Mouse (Mus musculus) midbrain, embryonic 14.5 days (tissue): ENCODE measurements around the gene Cdt1. TPM values are rescaled to one million over a fixed set of nuclear protein-coding genes. Genes with fewer than 3 reads are reported as not detected.

Experiments
- ATAC-seq: fragments of 200-750 bp; cut with Nextera tagmentation; 2 replicates; pipeline ENCODE4 v1.8.0; 2017; ENCODE audit warnings: moderate number of reproducible peaks, moderate library complexity; ENCODE audit not compliant: low FRiP score, low TSS enrichment
- DNase-seq: peaks from one replicate; pipeline ENCODE4 v3.0.0-alpha.2; 2015
- H3K27ac ChIP-seq: fragments of 300-500 bp; sonication (generic); replicated peaks from 2 replicates; pipeline ENCODE4 v1.5.1; 2014; ENCODE audit warnings: mild to moderate bottlenecking, low read depth, low read length, moderate library complexity
- H3K27me3 ChIP-seq: fragments of 300-500 bp; sonication (generic); 2 replicates; pipeline ENCODE4 v1.6.1; 2014; ENCODE audit warnings: low read length, control low read depth, mixed read lengths; ENCODE audit not compliant: control insufficient read depth, insufficient read depth
- H3K36me3 ChIP-seq: fragments of 300-500 bp; sonication (generic); 2 replicates; pipeline ENCODE4 v1.6.1; 2014; ENCODE audit warnings: low read length, control low read depth; ENCODE audit not compliant: control insufficient read depth, insufficient read depth
- H3K4me1 ChIP-seq: fragments of 300-500 bp; sonication (generic); 2 replicates; pipeline ENCODE4 v1.6.1; 2014; ENCODE audit warnings: mild to moderate bottlenecking, antibody characterized with exemption, low read length, control low read depth; ENCODE audit not compliant: control insufficient read depth, insufficient read depth
- H3K4me2 ChIP-seq: fragments of 300-500 bp; sonication (generic); 2 replicates; pipeline ENCODE4 v1.6.1; 2014; ENCODE audit warnings: mild to moderate bottlenecking, low read length, moderate library complexity
- H3K4me3 ChIP-seq: fragments of 300-500 bp; sonication (generic); replicated peaks from 2 replicates; pipeline ENCODE4 v1.5.1; 2014; ENCODE audit warnings: low read depth, low read length
- H3K9ac ChIP-seq: fragments of 300-500 bp; sonication (generic); replicated peaks from 2 replicates; pipeline ENCODE4 v1.6.1; 2014; ENCODE audit warnings: mild to moderate bottlenecking, low read length, moderate library complexity
- H3K9me3 ChIP-seq: fragments of 300-500 bp; sonication (generic); 2 replicates; pipeline ENCODE4 v1.6.1; 2016; ENCODE audit warnings: low read length, control low read depth, mixed read lengths; ENCODE audit not compliant: control insufficient read depth
- WGBS: fragments of 180-500 bp; shearing (Covaris S2); extraction: QIAGEN DNeasy Blood & Tissue Kit; methylation state at CpG from one replicate; pipeline ENCODE4 v1.1.7; 2014; 5-methylcytosine and 5-hydroxymethylcytosine counted together
- polyA plus RNA-seq: library from polyadenylated mRNA; unstranded; fragments of >200 nt; fragmentation: Nextera tagmentation; extraction: Ambion mirVana; gene quantifications from 2 replicates; pipeline ENCODE4 v1.2.1, GENCODE M21; 2014

Cdt1 gene
- 5.9 and 7.6 TPM in 2 replicates for polyA plus RNA-seq

DNA sequence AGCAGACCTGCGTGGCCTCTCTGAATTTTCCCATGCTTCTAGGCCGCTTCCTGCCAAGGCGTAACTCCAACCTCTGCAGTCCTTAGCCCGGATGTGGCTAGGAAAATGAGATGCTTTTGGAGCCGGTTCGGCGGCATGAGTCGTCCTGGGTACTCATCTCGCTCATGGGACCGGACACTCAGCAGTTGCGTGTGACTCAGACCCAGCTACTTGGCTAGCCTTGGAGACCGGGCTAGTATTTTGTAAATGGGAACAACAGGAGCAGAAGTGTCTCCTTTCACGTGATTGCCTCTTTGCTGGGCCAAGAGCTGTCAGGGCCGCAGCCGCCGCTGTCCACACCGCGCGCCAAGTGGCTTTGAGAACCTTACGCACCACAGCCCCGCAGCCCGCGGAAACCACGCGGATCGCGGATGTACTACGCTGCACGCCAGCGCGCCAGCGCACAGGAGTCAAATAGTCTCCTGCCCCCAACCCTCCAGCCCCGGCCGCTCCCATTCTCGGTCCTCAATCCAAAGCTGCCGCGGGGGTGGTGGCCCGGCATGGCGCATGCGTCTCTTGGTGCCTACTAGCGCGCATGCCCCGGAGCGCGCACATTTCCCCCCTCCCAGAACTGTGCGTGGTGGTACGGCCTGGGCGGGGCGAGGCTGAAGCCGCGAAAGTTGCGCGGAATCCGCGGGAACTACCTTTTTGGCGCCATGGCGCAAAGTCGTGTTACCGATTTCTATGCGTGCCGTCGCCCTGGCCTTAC is at the start of gene Cdt1:
Cdt1 (plus strand) TSS at position 655 of the 748 bp plus-strand sequence.
- peak; percentile 98 for DNase-seq
- Histone ChIP-seq H3K9ac (peak within 1 kb of the TSS; percentile 67), H3K4me2 (peak within 1 kb of the TSS; percentile 85), H3K4me1 (peaks cover 11% of the 10 kb centered on the region), H3K4me3 (peak within 1 kb of the TSS; percentile 60), H3K27me3 (no peaks in the 10 kb centered on the region), H3K27ac (peak within 1 kb of the TSS; percentile 89), H3K9me3 (no peaks in the 10 kb centered on the region), H3K36me3 (peaks cover 20% of the 10 kb centered on the region)
- WGBS: under 1% methylated on average over 62 of the region's 62 CpGs
- peak; percentile 94 for ATAC-seq

DNA sequence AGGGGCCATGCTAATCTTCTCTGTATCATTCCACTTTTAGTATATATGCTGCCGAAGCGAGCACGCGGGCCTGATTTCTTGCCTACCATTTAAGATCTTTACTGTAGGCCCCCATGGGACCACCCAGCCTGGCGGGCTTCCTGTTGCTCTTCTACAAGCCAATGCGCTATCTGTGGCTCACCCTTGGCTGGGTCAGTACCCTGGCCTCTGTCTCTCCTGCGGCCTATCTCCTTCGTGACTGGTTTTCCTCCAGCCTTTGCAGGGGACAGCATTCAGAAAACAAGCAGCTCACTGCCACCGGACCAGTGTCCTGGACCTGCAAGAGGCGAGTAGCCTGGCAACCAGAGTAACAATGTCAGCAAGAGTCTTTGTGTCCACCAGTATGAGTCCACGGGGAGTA is 47.2 kb upstream of the Cdt1 start:
- Histone ChIP-seq H3K4me3 (no peak overlapping the region), H3K27ac (0 out of 2 replicates have a peak overlapping the region, but pooled peaks have one; percentile 13), H3K9ac (no peak overlapping the region), H3K36me3 (no peaks in the 10 kb centered on the region), H3K4me1 (peaks cover 17% of the 10 kb centered on the region), H3K4me2 (no peak overlapping the region), H3K27me3 (no peaks in the 10 kb centered on the region), H3K9me3 (no peaks in the 10 kb centered on the region)
- DNase-seq (no peak), ATAC-seq (no peak)
- WGBS: 73% methylated on average over 11 of the region's 11 CpGs

DNA sequence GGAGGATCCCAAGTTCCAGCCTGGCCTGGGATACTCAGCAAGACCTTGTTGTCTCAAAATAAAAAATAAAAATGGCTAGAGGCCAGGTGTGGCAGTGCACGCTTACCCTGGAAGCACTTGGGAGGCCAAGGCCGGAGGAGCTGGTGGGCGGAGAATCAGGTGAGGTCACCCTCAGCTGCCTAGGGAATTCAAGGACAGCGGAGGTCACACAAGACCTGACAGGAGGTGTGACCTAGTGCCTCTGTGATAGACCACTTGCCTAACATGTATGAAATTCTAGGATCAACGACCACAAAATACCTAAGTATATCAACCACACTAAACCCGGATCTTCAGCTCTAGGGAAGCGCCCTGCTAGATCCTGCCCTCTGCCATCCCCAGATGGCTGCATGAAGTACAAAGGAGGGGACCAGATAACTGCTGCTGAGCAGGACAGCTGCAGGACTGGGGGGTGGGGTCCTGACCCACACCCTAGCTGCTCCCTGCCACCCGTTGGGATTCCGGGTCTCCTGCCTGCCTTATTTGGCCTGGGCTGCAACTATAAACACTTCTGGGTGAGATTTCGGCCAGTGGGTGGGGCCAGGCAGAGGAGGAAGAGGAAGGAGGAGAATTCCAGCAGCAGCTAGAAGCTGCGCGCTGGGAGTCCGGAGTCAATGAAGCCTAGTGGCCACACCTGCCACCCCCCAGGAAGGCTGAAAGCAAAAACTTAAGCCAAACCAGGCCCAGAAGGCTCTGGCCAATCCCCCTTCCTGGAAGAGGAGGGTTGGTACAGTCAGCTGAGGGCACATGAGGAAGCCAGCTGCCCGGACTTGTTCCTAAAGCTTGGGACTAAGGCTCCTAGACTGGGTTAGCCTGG is 44.8 kb upstream of the Cdt1 start:
- H3K27ac ChIP-seq: peak overlapping the region; percentile 67; the same call in 1 of the 2 replicates
- peaks cover 17% of the 10 kb centered on the region for H3K4me1 ChIP-seq
- DNase-seq (peak; percentile 12), ATAC-seq (no peak)
- H3K9me3 ChIP-seq: no peaks in the 10 kb centered on the region
- no peak overlapping the region for H3K4me3 ChIP-seq
- WGBS: 60% methylated on average over 14 of the region's 14 CpGs
- H3K9ac ChIP-seq: no peak overlapping the region
- H3K4me2 ChIP-seq: no peak overlapping the region
- H3K27me3 ChIP-seq: no peaks in the 10 kb centered on the region
- no peaks in the 10 kb centered on the region for H3K36me3 ChIP-seq

DNA sequence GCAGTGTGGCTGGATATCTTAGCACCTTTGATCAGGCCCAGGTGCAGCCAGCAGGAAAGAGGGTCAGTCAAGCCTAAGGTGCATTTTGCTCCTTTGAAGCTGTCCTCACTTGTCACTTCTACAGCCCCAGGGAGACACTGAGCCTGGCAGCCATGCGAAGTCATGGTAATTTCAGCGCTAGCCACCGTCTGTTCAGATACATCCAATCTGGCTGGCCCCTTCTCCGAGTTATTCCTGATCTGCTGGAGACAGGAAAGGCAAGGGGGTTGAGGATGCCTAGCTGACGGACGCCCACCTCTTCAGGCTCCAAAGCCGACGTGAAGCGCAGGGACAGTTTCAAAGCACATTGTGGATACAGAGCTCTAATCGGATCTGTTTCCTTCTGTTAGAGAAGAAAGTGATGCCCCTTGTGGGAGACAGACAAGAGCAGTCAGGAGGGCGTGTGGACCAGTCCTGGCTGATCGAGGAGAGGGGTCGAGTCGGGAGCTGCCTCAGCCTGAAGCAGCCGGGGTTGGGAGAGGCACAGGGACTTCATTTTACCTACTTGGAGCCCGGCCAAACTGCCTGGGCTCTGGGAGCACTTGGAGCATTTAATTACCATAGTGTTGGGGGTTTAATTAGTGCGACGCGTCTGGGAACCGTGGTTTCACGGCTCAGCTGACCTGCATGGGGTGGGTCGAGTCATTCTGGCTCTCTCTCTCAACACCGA is 44.0 kb upstream of the Cdt1 start:
- H3K4me3 ChIP-seq: no peak overlapping the region
- H3K9me3 ChIP-seq: no peaks in the 10 kb centered on the region
- H3K4me2 ChIP-seq: peak overlapping the region; percentile 36
- no peak for ATAC-seq
- peaks cover 17% of the 10 kb centered on the region for H3K4me1 ChIP-seq
- no peak overlapping the region for H3K9ac ChIP-seq
- WGBS: 12% methylated on average over 23 of the region's 23 CpGs
- no peaks in the 10 kb centered on the region for H3K36me3 ChIP-seq
- H3K27ac ChIP-seq: peak overlapping the region; percentile 67
- peak; percentile 71 for DNase-seq
- H3K27me3 ChIP-seq: no peaks in the 10 kb centered on the region

DNA sequence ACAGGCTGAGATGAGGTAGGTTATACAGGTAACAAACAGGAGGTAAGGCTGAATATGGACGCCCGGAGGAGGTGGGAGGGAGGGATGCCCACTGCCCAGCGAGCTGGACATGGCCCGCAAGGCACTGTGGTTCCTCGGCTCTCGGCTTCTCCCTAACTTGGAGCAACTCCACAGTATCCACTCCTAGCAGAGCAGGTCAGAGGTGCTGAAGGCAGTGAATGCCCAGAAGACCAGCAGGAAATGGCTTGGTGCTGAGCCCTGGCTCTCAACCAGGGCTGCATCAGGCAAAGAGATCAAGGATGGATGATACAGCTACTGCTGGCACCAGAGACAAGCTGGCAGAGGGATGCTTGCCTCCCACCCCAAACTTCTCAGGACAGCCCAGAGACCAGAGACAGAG is 43.3 kb upstream of the Cdt1 start:
- ATAC-seq (no peak), DNase-seq (no peak)
- Histone ChIP-seq H3K9me3 (no peaks in the 10 kb centered on the region), H3K4me2 (peak overlapping the region; percentile 36; the same call in 1 of the 2 replicates), H3K9ac (no peak overlapping the region), H3K4me3 (no peak overlapping the region), H3K36me3 (no peaks in the 10 kb centered on the region), H3K27ac (no peak overlapping the region), H3K27me3 (no peaks in the 10 kb centered on the region), H3K4me1 (peaks cover 17% of the 10 kb centered on the region)
- 81% methylated on average over 6 of the region's 6 CpGs for WGBS

DNA sequence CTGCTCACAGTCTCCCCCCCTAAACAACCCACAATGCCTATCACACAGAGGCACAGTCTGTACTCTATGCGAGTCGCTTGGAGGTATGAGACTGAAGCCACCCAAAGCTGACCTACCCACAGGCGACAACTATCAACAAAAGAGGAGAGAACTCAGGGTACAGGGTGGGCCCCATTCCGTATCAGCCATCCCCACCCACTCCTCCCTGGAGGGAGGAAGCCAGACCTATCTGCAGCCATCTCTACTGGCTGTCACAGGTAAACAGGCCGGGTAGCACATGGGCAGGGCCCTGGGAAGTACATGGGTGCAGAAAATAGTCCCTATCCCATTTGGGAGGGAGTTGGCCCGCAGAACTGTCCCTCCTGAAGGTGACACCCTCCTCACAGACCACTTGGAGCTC is 42.8 kb upstream of the Cdt1 start:
- H3K4me3 ChIP-seq: no peak overlapping the region
- peaks cover 17% of the 10 kb centered on the region for H3K4me1 ChIP-seq
- 78% methylated on average over 6 of the region's 6 CpGs for WGBS
- H3K27me3 ChIP-seq: no peaks in the 10 kb centered on the region
- H3K9me3 ChIP-seq: no peaks in the 10 kb centered on the region
- H3K9ac ChIP-seq: no peak overlapping the region
- no peak overlapping the region for H3K4me2 ChIP-seq
- H3K27ac ChIP-seq: no peak overlapping the region
- DNase-seq (no peak), ATAC-seq (no peak)
- no peaks in the 10 kb centered on the region for H3K36me3 ChIP-seq

DNA sequence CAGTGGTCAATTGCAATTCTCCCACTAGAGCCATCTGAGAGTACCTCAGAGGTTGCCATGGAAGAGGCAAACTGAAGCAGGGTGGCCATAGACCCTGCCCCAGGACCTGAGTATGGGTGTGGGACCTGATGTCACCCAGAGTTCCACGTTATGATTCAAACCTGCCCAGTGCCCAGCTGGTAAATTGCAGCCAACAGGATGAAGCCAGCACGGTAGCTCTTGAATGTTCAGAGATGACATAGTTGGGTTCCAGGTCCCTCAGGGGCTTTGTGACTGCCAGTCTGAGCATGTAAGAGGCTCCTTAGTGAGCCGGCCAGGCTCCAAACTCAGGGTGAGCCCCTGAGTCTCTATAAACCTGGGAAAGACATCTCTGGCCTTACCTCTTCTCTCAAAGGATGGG is 41.7 kb upstream of the Cdt1 start:
- DNase-seq (no peak), ATAC-seq (no peak)
- Histone ChIP-seq H3K27me3 (no peaks in the 10 kb centered on the region), H3K27ac (no peak overlapping the region), H3K4me2 (no peak overlapping the region), H3K36me3 (no peaks in the 10 kb centered on the region), H3K4me3 (no peak overlapping the region), H3K9ac (no peak overlapping the region), H3K9me3 (no peaks in the 10 kb centered on the region), H3K4me1 (peaks cover 17% of the 10 kb centered on the region)
- 75% methylated on average over 3 of the region's 3 CpGs for WGBS

DNA sequence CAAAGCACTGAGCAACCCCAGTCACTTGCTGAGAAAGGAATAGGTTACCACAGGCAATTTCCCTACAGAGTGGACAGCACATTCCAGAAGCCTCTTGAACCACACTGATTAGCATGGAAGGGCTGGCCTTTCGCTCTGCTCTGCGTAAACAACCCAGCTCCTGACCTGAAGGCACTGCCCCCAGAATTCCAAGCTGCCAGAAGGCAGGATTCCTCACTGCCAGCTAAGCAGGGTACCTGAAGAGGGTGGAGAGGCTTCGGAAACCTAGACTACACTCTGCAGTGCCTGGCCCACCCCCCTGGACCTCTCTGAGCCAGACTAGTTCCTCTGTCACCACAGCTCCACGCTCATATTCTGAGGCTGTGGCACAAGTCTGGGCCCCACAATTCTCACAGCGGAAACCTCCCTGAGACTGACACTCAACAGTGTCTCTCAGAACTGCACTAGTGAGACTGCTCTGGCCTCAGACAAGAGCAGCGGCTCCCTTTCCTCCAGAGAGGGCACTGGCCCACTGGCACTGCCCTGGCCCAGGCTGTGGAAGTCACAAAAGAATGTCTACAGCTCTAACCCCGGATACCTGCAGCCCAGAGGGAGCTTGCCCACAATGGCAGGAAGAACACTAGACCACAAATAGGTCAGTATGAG is 41.2 kb upstream of the Cdt1 start:
- H3K4me2 ChIP-seq: no peak overlapping the region
- peaks cover 17% of the 10 kb centered on the region for H3K4me1 ChIP-seq
- H3K36me3 ChIP-seq: no peaks in the 10 kb centered on the region
- H3K27me3 ChIP-seq: no peaks in the 10 kb centered on the region
- DNase-seq: no peak
- WGBS: 77% methylated on average over 7 of the region's 7 CpGs
- no peak overlapping the region for H3K9ac ChIP-seq
- H3K9me3 ChIP-seq: no peaks in the 10 kb centered on the region
- no peak for ATAC-seq
- no peak overlapping the region for H3K27ac ChIP-seq
- H3K4me3 ChIP-seq: no peak overlapping the region
